Mouse (Mus musculus) bone marrow, adult 2 months (tissue): ENCODE measurements around the gene Prkd2.

ENCODE experiments used
- CTCF ChIP-seq: fragments of 200-500 bp; IDR thresholded peaks from 2 replicates; pipeline ENCODE4 v1.5.1; 2011; ENCODE audit warnings: low read length, control low read depth; ENCODE audit not compliant: control insufficient read depth, insufficient read depth
- POLR2A ChIP-seq: fragments of 200-500 bp; IDR thresholded peaks from 2 replicates; pipeline ENCODE4 v1.6.1; 2011; ENCODE audit warnings: low read depth, mild to moderate bottlenecking, control low read depth, low read length, borderline replicate concordance; ENCODE audit not compliant: control insufficient read depth

- TF ChIP-seq POLR2A (no peak), CTCF (no peak)
These were observed 52.8 kb downstream of the Prkd2 start for GRCm38 (mm10) chr7:16895511-16895910.
